Mouse (Mus musculus) forelimb bud, embryonic 11.5 days (tissue): ENCODE results near the gene Ralgps2.

Experiments used
- DNase-seq: peaks from one replicate; pipeline ENCODE4 v3.0.0-alpha.2; 2012; ENCODE audit warnings: low read depth, low spot score

Ralgps2 gene

GRCm38 (mm10) chr1:156769621-156770297, 169.7 kb downstream of the Ralgps2 start:
- no peak for DNase-seq

- DNase-seq = no peak
These were observed 170.3 kb downstream of the Ralgps2 start for GRCm38 (mm10) chr1:156769163-156769562.

GRCm38 (mm10) chr1:156765311-156765710, 174.1 kb downstream of the Ralgps2 start:
- DNase-seq = no peak

- no peak for DNase-seq
These were observed 174.8 kb downstream of the Ralgps2 start for GRCm38 (mm10) chr1:156764584-156764983.

GRCm38 (mm10) chr1:156763280-156763679, 176.1 kb downstream of the Ralgps2 start:
- DNase-seq = no peak

GRCm38 (mm10) chr1:156761430-156761801, 178.0 kb downstream of the Ralgps2 start:
- DNase-seq = no peak

GRCm38 (mm10) chr1:156760549-156761429, 178.6 kb downstream of the Ralgps2 start:
- peak; percentile 80 for DNase-seq

GRCm38 (mm10) chr1:156758326-156758725, 181.1 kb downstream of the Ralgps2 start:
- no peak for DNase-seq

- peak; percentile 52 for DNase-seq
These were observed 184.6 kb downstream of the Ralgps2 start for GRCm38 (mm10) chr1:156754608-156755413.
